Mouse (Mus musculus): ENCODE measurements around the gene Enpep.

The Enpep gene

DNA sequence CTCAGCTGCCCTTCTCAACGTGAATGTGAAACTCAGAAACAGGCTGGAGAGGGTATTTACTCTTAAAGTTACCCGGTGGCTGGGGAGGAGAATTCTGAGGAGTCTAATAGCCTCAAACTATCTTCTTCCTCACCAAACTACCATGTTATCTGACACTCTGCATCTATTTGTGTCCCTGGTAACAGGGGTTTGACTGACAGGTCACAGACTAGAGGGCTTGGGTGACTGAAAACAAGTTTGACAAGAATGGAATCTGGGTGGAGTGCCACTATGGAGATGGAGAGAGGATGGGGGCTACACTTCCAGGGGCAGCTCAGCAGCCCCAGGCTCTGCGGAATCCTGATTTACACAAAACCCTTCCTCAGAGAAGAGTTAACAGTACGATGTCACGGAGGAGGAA lies 105.2 kb downstream of the Enpep start:
- DNase-seq = no peak

DNA sequence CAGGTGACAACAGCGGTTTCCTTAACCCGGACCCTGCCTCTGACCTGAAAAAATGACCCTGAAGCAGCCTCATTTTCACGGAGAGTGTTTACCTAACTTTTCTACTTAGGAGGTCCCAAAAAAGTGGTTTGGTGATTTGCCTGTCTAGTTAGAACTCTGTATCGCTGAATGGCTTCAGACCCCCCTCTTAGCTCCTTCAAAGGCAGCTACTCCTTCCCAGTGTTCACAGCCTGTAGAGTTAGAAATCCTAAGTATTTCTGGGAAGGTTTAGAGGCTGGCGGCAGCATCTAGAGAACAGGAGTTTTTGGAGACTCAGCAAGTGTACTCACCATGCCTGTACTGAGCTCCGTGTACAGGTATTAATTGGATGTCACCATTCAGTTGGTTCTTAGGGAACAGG lies 105.8 kb downstream of the Enpep start:
- no peak for DNase-seq

DNA sequence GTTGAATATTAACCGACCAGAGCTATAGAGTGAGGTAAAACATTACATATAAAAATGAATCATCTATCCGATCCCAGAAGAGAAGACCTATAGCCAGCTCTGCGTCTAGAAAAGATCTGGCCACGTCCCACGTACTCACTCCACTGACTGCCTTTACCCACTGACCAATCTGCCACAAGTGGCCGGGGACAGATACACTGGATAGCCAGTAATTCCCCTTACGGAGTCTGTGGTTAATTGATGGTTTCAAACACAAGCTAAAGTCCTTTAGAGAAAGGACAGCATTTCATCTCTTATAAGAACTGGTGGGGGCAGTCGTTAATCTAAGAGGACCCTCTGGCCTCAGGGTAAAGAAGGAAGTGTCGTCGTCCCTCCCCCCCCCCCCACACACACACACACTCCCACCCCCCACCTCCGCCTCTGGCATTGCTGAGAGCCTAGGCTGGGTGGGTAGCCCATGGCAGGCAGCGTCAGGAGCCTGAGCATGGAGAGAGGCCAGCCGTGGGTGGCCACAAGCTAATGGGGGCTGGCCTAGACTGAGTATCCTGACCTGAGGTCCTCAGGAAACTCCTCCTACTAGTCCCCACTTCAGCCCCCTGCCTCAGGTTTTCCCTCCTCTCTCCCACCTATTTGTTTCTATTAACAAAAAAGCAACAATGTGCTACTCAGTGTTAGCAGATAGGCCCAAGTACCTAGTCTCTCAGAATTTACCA lies 106.8 kb downstream of the Enpep start:
- no peak for DNase-seq

GRCm38 (mm10) chr3:129224806-129225576 lies 107.5 kb downstream of the Enpep start:
- DNase-seq = no peak

DNA sequence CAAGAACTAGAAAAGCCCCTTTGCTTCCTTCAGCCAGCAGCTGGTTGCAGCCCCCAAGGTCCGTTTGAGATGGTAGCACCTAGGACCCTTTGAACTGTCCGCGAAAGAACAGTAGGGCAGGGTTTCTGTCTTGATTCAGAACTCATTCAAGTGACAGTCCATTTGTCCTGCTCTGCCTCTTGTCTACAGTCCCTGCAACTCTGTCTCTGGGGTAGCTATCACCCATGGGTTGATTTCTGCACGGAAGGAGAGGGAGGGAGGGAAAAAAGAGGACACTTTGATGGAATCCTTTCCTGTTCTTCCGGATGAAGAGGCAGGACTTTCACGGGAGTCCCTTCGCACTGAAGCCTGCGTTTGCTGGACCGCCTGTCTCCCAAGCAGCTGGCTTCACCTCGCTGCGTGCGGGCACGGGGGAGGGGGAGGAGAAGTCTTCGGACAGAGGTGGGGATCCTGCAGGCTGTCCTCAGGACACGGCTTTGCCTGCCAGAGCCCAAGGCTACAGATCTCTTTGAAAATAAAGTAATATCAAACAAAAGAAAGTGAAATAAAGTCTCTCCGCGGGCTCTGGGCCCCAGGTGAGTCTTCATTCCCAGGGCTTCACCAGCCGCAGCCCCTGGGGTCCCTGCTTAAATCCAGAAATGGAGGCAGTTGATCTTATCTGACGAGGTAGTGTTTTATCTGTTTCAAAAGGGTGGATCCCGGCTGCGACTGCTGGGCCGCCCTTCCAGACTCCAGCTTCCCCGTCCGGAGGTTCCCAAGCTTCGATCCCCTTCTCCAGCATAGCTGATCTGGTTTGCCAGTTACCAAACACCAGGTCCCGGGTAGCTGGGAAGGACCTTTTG lies 108.3 kb downstream of the Enpep start:
- DNase-seq = no peak

DNA sequence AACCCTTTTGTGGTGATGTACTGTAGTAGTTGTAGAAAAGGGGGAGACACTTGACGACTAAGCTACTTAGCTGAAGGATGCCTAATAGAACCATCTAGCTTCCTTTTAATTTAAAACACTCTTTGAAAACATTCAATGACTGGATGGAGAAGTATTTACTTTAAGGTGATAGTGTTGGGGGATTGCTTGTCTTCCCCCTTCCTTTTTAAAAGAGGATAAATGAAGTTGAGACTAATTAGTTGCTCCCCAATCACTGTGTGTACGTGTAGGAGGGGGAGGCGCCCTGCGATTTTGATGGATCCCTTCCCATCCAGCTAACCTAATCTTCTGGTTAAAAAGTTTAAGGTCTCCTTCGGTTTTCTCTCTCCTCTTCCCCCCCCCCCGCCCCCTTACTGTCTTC lies 109.1 kb downstream of the Enpep start:
- DNase-seq = no peak

GRCm38 (mm10) chr3:129222448-129223290 lies 109.9 kb downstream of the Enpep start:
- DNase-seq = no peak

DNA sequence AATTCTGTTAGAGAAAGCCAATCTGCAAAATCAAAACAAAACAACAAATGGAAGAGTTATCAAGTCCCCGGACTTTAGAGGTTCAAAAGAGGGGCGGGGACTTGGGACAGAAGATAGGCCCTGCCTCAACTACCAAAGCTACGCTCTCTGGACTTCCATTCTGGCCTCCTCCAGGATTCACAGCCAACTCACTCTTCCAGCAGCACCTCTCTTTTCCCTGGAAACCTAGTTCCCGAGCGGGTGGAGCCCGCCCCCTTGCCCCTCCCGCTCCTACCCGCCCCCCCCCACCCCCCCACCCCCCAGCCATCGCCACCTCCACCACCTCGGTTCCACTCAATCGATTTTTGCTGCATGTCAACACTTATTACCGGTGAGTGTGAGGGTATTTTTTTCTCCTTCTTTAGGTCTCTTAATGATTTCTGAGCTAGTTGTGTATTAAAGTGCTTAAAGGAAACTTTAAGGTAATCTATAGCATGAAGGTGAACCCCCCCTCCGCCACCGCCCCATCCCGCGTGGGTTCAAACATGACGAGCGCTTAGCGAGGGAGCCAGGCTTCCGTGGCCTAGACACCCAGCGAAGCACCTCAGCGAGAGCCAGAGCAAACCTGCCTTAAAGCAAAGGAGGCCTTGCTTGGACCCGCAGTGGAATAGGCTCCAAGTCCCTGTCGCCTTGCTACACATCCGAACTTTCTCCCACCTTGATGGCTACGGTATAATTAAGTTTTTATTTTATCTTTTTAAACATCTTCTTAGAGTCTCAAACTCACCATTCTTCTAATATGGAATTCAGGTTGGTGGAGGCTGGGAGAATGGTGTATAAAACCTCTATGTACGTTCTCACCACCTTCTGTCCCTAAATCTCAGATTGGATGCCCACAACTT lies 110.9 kb downstream of the Enpep start:
- no peak for DNase-seq

DNA sequence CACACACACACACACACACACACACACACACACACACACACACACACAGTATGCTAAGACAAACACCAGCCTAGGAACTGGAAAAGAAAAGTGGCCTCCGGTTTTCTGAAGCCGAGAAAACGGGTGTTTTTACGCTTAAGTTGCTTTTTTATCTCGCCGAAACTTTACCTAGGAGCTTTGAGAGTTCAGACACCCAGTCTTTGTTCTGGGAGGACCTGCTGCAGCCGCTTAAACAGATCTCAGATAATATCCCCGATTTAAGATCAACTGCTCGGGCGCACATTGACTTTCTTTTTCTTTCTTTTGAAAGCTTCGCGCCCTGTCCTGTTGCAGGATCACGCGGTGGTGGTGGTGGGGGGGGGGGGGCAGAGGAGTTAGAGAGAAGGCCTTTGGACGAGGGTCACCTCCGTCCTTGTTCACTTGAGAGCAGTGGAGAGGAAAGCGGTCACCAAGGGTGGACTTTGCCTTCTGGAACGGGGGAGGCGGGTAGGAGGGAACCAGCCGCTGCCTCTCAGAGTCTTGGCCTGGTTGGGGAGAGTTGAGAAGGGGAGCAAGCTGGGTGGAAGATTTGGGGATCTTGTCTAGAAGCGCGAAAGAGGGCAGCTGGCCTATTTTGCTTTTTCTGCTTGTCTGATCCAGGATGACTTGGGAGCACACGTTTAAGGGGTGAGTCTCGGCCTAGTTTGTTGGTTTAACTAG lies 111.7 kb downstream of the Enpep start:
- no peak for DNase-seq

- DNase-seq = no peak
These were observed 112.3 kb downstream of the Enpep start for GRCm38 (mm10) chr3:129220086-129220670.

All from thymus, postnatal 14 days (tissue).